Mouse (Mus musculus): Measurements from ENCODE around the gene Tmem41b.

GRCm38 (mm10) chr7:110018631-110019482 lies 32.1 kb upstream of the Tmem41b start:
- no peak for TF ChIP-seq GATA1 (IDR thresholded peaks at IDR 0.05; ENCODE audit: borderline replicate concordance, low read length)
- no peak for TF ChIP-seq FLI1 (IDR thresholded peaks at IDR 0.05; ENCODE audit: low read length)

Measured in megakaryocyte, embryonic 14.5 days (primary cell).